Mouse (Mus musculus): Measurements from ENCODE around the gene Gm43552. TPM values are rescaled to one million over a fixed set of nuclear protein-coding genes. Genes with fewer than 3 reads are reported as not detected.
A peak's percentile ranks its signal among the peaks of the same experiment; 100 is the strongest.

Gene Gm43552
- polyA plus RNA-seq, 2 experiments: not detected

- no peak for ATAC-seq (ENCODE audit: low FRiP score, low read depth)
- Histone ChIP-seq H3K4me2 (replicated peaks; ENCODE audit: low read depth, low read length, severe bottlenecking) (no peak overlapping the region), H3K27me3 (ENCODE audit: control insufficient read depth, insufficient read depth, low read length) (no peaks in the 10 kb centered on the region), H3K9ac (ENCODE audit: low read depth, low read length, severe bottlenecking) (no peak overlapping the region), H3K27ac (replicated peaks; ENCODE audit: low read depth, low read length) (no peak overlapping the region), H3K9me3 (ENCODE audit: control insufficient read depth, low read length) (no peaks in the 10 kb centered on the region), H3K36me3 (ENCODE audit: control insufficient read depth, insufficient read depth, low read length) (peaks cover 88% of the 10 kb centered on the region), H3K4me1 (ENCODE audit: control insufficient read depth, insufficient read depth, low read length) (peaks cover 10% of the 10 kb centered on the region), H3K4me3 (replicated peaks; ENCODE audit: low read length) (no peak overlapping the region)
- 82% methylated on average over 10 of the region's 10 CpGs for WGBS
- TF ChIP-seq POLR2A (IDR thresholded peaks at IDR 0.05; ENCODE audit: borderline replicate concordance, extremely low read depth, insufficient read depth, insufficient read length): no peak
- no peak for DNase-seq (ENCODE audit: low spot score)
Observed at GRCm38 (mm10) chr5:65419136-65419535, 73.5 kb downstream of the Gm43552 start.

- H3K27ac ChIP-seq (replicated peaks; ENCODE audit: low read depth, low read length): peak overlapping the region; percentile 83
- WGBS: 22% methylated on average over 25 of the region's 26 CpGs
- ATAC-seq (ENCODE audit: low FRiP score, low read depth): peak; percentile 83
Observed at GRCm38 (mm10) chr5:65415653-65416458, 76.8 kb downstream of the Gm43552 start.

GRCm38 (mm10) chr5:65407989-65408388 is 84.6 kb downstream of the Gm43552 start:
- no peak overlapping the region for H3K9ac ChIP-seq (ENCODE audit: low read depth, low read length, severe bottlenecking)
- no peaks in the 10 kb centered on the region for H3K27me3 ChIP-seq (ENCODE audit: control insufficient read depth, insufficient read depth, low read length)
- no peak overlapping the region for H3K4me3 ChIP-seq (replicated peaks; ENCODE audit: low read length)
- ATAC-seq (ENCODE audit: low FRiP score, low read depth) (no peak), DNase-seq (ENCODE audit: low spot score) (no peak)
- no peaks in the 10 kb centered on the region for H3K4me1 ChIP-seq (ENCODE audit: control insufficient read depth, insufficient read depth, low read length)
- H3K4me2 ChIP-seq (replicated peaks; ENCODE audit: low read depth, low read length, severe bottlenecking): no peak overlapping the region
- no peaks in the 10 kb centered on the region for H3K9me3 ChIP-seq (ENCODE audit: control insufficient read depth, low read length)
- TF ChIP-seq POLR2A (IDR thresholded peaks at IDR 0.05; ENCODE audit: borderline replicate concordance, extremely low read depth, insufficient read depth, insufficient read length): no peak
- H3K27ac ChIP-seq (replicated peaks; ENCODE audit: low read depth, low read length): no peak overlapping the region
- peaks cover 66% of the 10 kb centered on the region for H3K36me3 ChIP-seq (ENCODE audit: control insufficient read depth, insufficient read depth, low read length)
- 57% methylated on average over 12 of the region's 12 CpGs for WGBS

More at GRCm38 (mm10) chr5:65415653-65416458, 76.8 kb downstream of the Gm43552 start:
- Histone ChIP-seq H3K4me2 (replicated peaks; ENCODE audit: low read depth, low read length, severe bottlenecking) (peak overlapping the region; percentile 13; the same call in 1 of the 2 replicates), H3K4me1 (ENCODE audit: control insufficient read depth, insufficient read depth, low read length) (peaks cover 10% of the 10 kb centered on the region), H3K27me3 (ENCODE audit: control insufficient read depth, insufficient read depth, low read length) (no peaks in the 10 kb centered on the region), H3K36me3 (ENCODE audit: control insufficient read depth, insufficient read depth, low read length) (peaks cover 80% of the 10 kb centered on the region), H3K9me3 (ENCODE audit: control insufficient read depth, low read length) (no peaks in the 10 kb centered on the region), H3K9ac (ENCODE audit: low read depth, low read length, severe bottlenecking) (peak overlapping the region; percentile 45), H3K4me3 (replicated peaks; ENCODE audit: low read length) (no peak overlapping the region)
- 0 out of 2 replicates have a peak, but pooled peaks have one; percentile 34 for TF ChIP-seq POLR2A (IDR thresholded peaks at IDR 0.05; ENCODE audit: borderline replicate concordance, extremely low read depth, insufficient read depth, insufficient read length)
- DNase-seq (ENCODE audit: low spot score): peak; percentile 62

- H3K27me3 ChIP-seq (ENCODE audit: control insufficient read depth, insufficient read depth, low read length): no peaks in the 10 kb centered on the region
- H3K4me3 ChIP-seq (replicated peaks; ENCODE audit: low read length): no peak overlapping the region
- H3K27ac ChIP-seq (replicated peaks; ENCODE audit: low read depth, low read length): no peak overlapping the region
- H3K36me3 ChIP-seq (ENCODE audit: control insufficient read depth, insufficient read depth, low read length): peaks cover 70% of the 10 kb centered on the region
- peak; percentile 60 for DNase-seq (ENCODE audit: low spot score)
- 0 out of 2 replicates have a peak, but pooled peaks have one; percentile 31 for TF ChIP-seq POLR2A (IDR thresholded peaks at IDR 0.05; ENCODE audit: borderline replicate concordance, extremely low read depth, insufficient read depth, insufficient read length)
- H3K9me3 ChIP-seq (ENCODE audit: control insufficient read depth, low read length): no peaks in the 10 kb centered on the region
- 33% methylated on average over 2 of the region's 2 CpGs for WGBS
- ATAC-seq (ENCODE audit: low FRiP score, low read depth): peak; percentile 50; the same call in 1 of the 2 replicates
- no peak overlapping the region for H3K9ac ChIP-seq (ENCODE audit: low read depth, low read length, severe bottlenecking)
- H3K4me1 ChIP-seq (ENCODE audit: control insufficient read depth, insufficient read depth, low read length): no peaks in the 10 kb centered on the region
- no peak overlapping the region for H3K4me2 ChIP-seq (replicated peaks; ENCODE audit: low read depth, low read length, severe bottlenecking)
Observed at GRCm38 (mm10) chr5:65401251-65401994, 91.2 kb downstream of the Gm43552 start.

GRCm38 (mm10) chr5:65394425-65394824 is 98.2 kb downstream of the Gm43552 start:
- TF ChIP-seq POLR2A (IDR thresholded peaks at IDR 0.05; ENCODE audit: borderline replicate concordance, extremely low read depth, insufficient read depth, insufficient read length): no peak
- WGBS: 92% methylated on average over 7 of the region's 7 CpGs
- no peaks in the 10 kb centered on the region for H3K9me3 ChIP-seq (ENCODE audit: control insufficient read depth, low read length)
- H3K4me3 ChIP-seq (replicated peaks; ENCODE audit: low read length): no peak overlapping the region
- DNase-seq (ENCODE audit: low spot score) (no peak), ATAC-seq (ENCODE audit: low FRiP score, low read depth) (no peak)
- no peak overlapping the region for H3K9ac ChIP-seq (ENCODE audit: low read depth, low read length, severe bottlenecking)
- no peak overlapping the region for H3K27ac ChIP-seq (replicated peaks; ENCODE audit: low read depth, low read length)
- H3K36me3 ChIP-seq (ENCODE audit: control insufficient read depth, insufficient read depth, low read length): peaks cover 48% of the 10 kb centered on the region
- no peaks in the 10 kb centered on the region for H3K27me3 ChIP-seq (ENCODE audit: control insufficient read depth, insufficient read depth, low read length)
- H3K4me2 ChIP-seq (replicated peaks; ENCODE audit: low read depth, low read length, severe bottlenecking): no peak overlapping the region
- peaks cover 13% of the 10 kb centered on the region for H3K4me1 ChIP-seq (ENCODE audit: control insufficient read depth, insufficient read depth, low read length)
